Mouse (Mus musculus) layer of hippocampus, postnatal 14 days (tissue): ENCODE results near the gene Emp3. TPM values are rescaled to one million over a fixed set of nuclear protein-coding genes. Genes with fewer than 3 reads are reported as not detected.

Source experiments
- DNase-seq, 2 experiments: peaks; one replicate each; pipeline ENCODE4 v3.0.0; 2021 to 2022; ENCODE audit warnings: low spot score in 2 of 2, mixed read lengths in 1 of 2
- total RNA-seq, 2 experiments: library from RNA; stranded (reverse); gene quantifications; 2 replicates each; pipeline ENCODE4 v1.2.3; 2021

Emp3 gene
- total RNA-seq, 2 experiments from 2014 or later = 1.8 to 2.6 TPM

DNA sequence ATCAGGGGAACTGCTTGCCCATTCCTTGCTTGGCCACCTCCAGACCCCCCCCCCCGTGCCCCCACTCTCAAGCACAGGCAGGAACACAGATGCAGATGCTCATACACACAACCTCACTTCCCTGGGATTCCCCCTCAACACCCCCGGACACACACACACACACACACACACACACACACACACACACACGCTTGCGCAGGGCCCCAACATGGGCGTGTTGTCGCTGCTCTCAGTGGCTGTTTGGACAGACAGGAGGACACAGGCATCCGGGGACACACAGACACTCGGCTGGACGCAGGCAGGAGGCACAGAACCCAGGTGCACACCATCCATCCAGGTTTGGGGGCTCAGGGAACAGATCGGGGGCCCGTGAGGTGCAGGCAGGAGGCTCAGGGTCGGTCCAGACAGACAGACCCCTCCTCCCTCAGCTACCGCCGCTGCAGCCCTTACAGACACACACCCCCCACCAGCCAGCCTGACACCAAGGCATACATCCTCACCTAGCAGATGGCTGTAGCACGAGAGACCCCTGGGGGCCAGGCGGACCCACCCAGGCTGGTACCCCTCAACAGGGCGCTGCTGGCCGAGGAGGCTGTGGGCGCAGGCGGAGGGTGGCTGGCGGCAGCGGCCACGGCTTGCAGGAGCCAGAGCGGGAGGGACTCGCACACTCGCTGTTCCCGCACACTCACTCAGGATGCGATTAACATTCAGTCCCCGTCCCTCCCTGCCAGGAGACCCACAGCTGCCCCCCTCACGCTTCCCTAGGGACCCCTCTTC lies 50.7 kb downstream of the Emp3 start:
- no peak for DNase-seq

DNA sequence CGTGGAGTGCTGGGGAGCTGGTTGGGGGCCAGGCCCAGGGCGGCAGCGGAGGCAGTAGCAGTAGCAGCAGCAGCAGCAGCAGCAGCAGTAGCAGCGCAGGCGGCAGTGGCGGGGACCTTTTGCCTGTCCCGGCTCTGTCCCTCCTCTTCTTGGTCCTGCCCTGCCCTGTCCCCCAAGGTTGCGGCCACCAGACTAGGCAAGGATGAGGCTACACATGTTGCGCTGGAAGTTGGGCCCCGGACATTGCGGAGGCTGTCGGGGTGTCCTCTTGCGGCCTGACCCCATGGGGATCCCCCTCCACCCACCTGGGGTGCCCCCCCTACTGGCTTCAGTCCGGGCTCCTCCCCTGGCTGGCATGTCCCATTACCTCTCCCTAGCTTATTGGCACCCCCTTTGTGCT lies 51.4 kb downstream of the Emp3 start:
- no peak for DNase-seq

DNA sequence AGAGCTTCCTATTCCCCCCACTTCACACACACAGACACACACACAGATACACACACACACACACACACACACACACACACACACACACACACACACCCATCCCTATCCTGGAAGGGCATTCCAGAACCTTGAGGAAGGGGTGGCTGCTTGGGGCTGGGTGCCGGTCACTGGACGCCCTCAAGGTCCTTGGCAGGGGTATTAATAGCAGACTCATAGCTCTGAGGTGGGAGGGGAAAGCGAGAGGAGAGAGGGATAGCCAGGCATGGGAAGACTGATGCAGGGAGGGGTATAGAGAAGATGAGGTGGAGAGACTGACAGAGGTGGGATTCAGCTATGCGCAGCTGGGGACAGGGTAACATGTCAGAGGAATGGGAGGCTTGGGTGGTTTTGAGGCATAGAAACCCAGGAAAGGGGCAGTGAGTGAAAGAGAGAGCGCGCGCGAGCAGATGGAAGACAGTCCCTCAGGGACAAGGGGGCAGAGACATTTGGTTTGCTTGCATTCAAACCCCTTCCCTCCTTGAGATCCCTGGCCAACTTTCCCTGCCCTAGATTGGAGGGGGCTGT lies 52.0 kb downstream of the Emp3 start:
- DNase-seq = no peak

Other genes with a start within 250 kb of the Emp3 start
- gene Ntn5, start 237.4 kb downstream of the Emp3 start, total RNA-seq = under 1 TPM; 0.67 to 0.94 TPM
- gene Sec1, start 227.0 kb downstream of the Emp3 start, total RNA-seq = under 1 TPM; 0.24 to 0.41 TPM
- 100 to 1,000 TPM; 110 to 123 TPM for gene Car11, start 221.6 kb downstream of the Emp3 start, total RNA-seq
- 10 to 100 TPM; 49.7 to 59.1 TPM for gene Dbp, start 216.3 kb downstream of the Emp3 start, total RNA-seq
- gene Rpl18, start 205.9 kb downstream of the Emp3 start, total RNA-seq = 100 to 1,000 TPM; 423 to 452 TPM
- gene Sphk2, start 203.4 kb downstream of the Emp3 start, total RNA-seq = 10 to 100 TPM; 30.5 to 31.4 TPM
- gene Fam83e, start 200.2 kb downstream of the Emp3 start, total RNA-seq = under 1 TPM; 0.48 to 0.60 TPM
- gene Spaca4, start 195.6 kb downstream of the Emp3 start, total RNA-seq = not detected
- 100 to 1,000 TPM; 290 to 306 TPM for gene Lmtk3, start 137.7 kb downstream of the Emp3 start, total RNA-seq
- 10 to 100 TPM in 1 of 2 experiments, 1 to 10 TPM in 1; 8.7 to 12.0 TPM for gene Sult2b1, start 136.7 kb downstream of the Emp3 start, total RNA-seq
- gene Cyth2, start 106.8 kb downstream of the Emp3 start, total RNA-seq = 100 to 1,000 TPM; 174 to 179 TPM
- gene Kcnj14, start 96.6 kb downstream of the Emp3 start, total RNA-seq = 1 to 10 TPM; 1.6 to 2.1 TPM
- 10 to 100 TPM; 21.2 to 21.9 TPM for gene Grwd1, start 90.5 kb downstream of the Emp3 start, total RNA-seq
- gene Kdelr1, start 48.6 kb downstream of the Emp3 start, total RNA-seq = 10 to 100 TPM; 87.5 to 91.6 TPM
- gene Grin2d, start 43.0 kb downstream of the Emp3 start, total RNA-seq = 10 to 100 TPM; 19.7 to 20.4 TPM
- not detected for gene Syngr4, start 24.7 kb downstream of the Emp3 start, total RNA-seq
- gene Tmem143, start 24.5 kb downstream of the Emp3 start, total RNA-seq = 10 to 100 TPM; 20.8 to 25.6 TPM
- gene Ccdc114, start 2.7 kb upstream of the Emp3 start, total RNA-seq = 1 to 10 TPM; 2.1 to 6.2 TPM
- 1 to 10 TPM; 4.3 to 5.9 TPM for gene Abcc6, start 108.9 kb upstream of the Emp3 start, total RNA-seq
- 100 to 1,000 TPM; 113 to 118 TPM for gene Nomo1, start 112.3 kb upstream of the Emp3 start, total RNA-seq
- gene Kcnj11, start 179.4 kb upstream of the Emp3 start, total RNA-seq = 10 to 100 TPM; 19.4 to 21.3 TPM